Mouse (Mus musculus): Measurements from ENCODE around the gene Acbd5. TPM values are rescaled to one million over a fixed set of nuclear protein-coding genes. Genes with fewer than 3 reads are reported as not detected.

The Acbd5 gene
- total and polyA plus RNA-seq, 2 experiments from 2014 or later: 40.4 to 61.2 TPM

- H3K4me3 ChIP-seq (ENCODE audit: low read depth, low read length): peak overlapping the region; percentile 71
- H3K9me3 ChIP-seq (ENCODE audit: low read length): no peaks in the 10 kb centered on the region
- ATAC-seq (ENCODE audit: low FRiP score): peak; percentile 12
- peak overlapping the region; percentile 60 for H3K4me2 ChIP-seq (ENCODE audit: low read depth, low read length, poor library complexity, severe bottlenecking)
- H3K36me3 ChIP-seq (ENCODE audit: insufficient read depth, low read length): no peaks in the 10 kb centered on the region
- H3K27ac ChIP-seq (ENCODE audit: low read depth, low read length): peak overlapping the region; percentile 92
- under 1% methylated on average over 17 of the region's 17 CpGs for WGBS
- peaks cover 14% of the 10 kb centered on the region; the same call in 1 of the 2 replicates for H3K4me1 ChIP-seq (ENCODE audit: insufficient read depth, low read length)
- no peaks in the 10 kb centered on the region for H3K27me3 ChIP-seq (ENCODE audit: insufficient read depth, low read length)
- DNase-seq (ENCODE audit: low spot score): no peak
- TF ChIP-seq CTCF (IDR thresholded peaks at IDR 0.05): no peak
- peak overlapping the region; percentile 89 for H3K9ac ChIP-seq (replicated peaks; ENCODE audit: low read length, poor library complexity, severe bottlenecking)
These were observed 88.7 kb downstream of the Acbd5 start for GRCm38 (mm10) chr2:23156608-23157081.

Other genes with a start within 250 kb of the Acbd5 start
- gene Pdss1, start 172.6 kb upstream of the Acbd5 start, total RNA-seq (2014; rRNA removed): 28.1 and 39.1 TPM in 2 replicates
- 23.3 and 24.2 TPM in 2 replicates for gene Pdss1, start 172.6 kb upstream of the Acbd5 start, polyA plus RNA-seq (2015; fragmentation: Nextera tagmentation; extraction: Ambion mirVana)
- gene Abi1, start 27.9 kb upstream of the Acbd5 start, total RNA-seq (2014; rRNA removed): 154 and 206 TPM in 2 replicates
- gene Abi1, start 27.9 kb upstream of the Acbd5 start, polyA plus RNA-seq (2015; fragmentation: Nextera tagmentation; extraction: Ambion mirVana): 68.6 and 71.4 TPM in 2 replicates
- gene Mastl, start 87.9 kb downstream of the Acbd5 start, total RNA-seq (2014; rRNA removed): 3.6 and 4.1 TPM in 2 replicates
- gene Mastl, start 87.9 kb downstream of the Acbd5 start, polyA plus RNA-seq (2015; fragmentation: Nextera tagmentation; extraction: Ambion mirVana): 1.6 and 1.8 TPM in 2 replicates
- gene Yme1l1, start 88.2 kb downstream of the Acbd5 start, total RNA-seq (2014; rRNA removed): 66.5 and 82.3 TPM in 2 replicates
- 49.1 and 52.5 TPM in 2 replicates for gene Yme1l1, start 88.2 kb downstream of the Acbd5 start, polyA plus RNA-seq (2015; fragmentation: Nextera tagmentation; extraction: Ambion mirVana)
- gene 4931423N10Rik, start 139.3 kb downstream of the Acbd5 start, total RNA-seq (2014; rRNA removed): 0.14 and 0.16 TPM in 2 replicates
- gene 4931423N10Rik, start 139.3 kb downstream of the Acbd5 start, polyA plus RNA-seq (2015; fragmentation: Nextera tagmentation; extraction: Ambion mirVana): 0.23 and 0.35 TPM in 2 replicates

All from midbrain, postnatal 0 days (tissue).